Mouse (Mus musculus) myocyte (in vitro differentiated cells): Measurements from ENCODE around the gene Vps13d.

Experiments used
- CEBPB ChIP-seq: IDR thresholded peaks from 2 replicates; pipeline ENCODE4 v1.6.1; 2011; ENCODE audit warnings: mild to moderate bottlenecking, moderate library complexity; ENCODE audit not compliant: poor library complexity, insufficient read depth, severe bottlenecking
- E2F4 ChIP-seq: IDR thresholded peaks from one replicate; pipeline ENCODE4 v1.6.1; 2011; ENCODE audit warnings: mild to moderate bottlenecking, control low read depth, moderate library complexity; ENCODE audit not compliant: insufficient read depth
- MAX ChIP-seq: IDR thresholded peaks from one replicate; pipeline ENCODE4 v1.6.1; 2011; ENCODE audit warnings: low read depth, mild to moderate bottlenecking, control low read depth
- MYOD1 ChIP-seq, 3 experiments: IDR thresholded peaks; one replicate each; pipeline ENCODE4 v1.6.1; 2011; ENCODE audit warnings: control low read depth in 2 of 3, low read depth in 2 of 3, mild to moderate bottlenecking in 2 of 3, moderate library complexity in 1 of 3; ENCODE audit not compliant: insufficient read length in 2 of 3, control insufficient read depth in 1 of 3
- MYOG ChIP-seq, 3 experiments: IDR thresholded peaks; one replicate each; pipeline ENCODE4 v1.6.1; 2011; ENCODE audit warnings: control low read depth in 2 of 3, low read depth in 2 of 3, mild to moderate bottlenecking in 2 of 3; ENCODE audit not compliant: insufficient read length in 2 of 3, control insufficient read depth in 1 of 3, insufficient read depth in 1 of 3
- POLR2A ChIP-seq: IDR thresholded peaks from one replicate; pipeline ENCODE4 v1.6.1; 2011; ENCODE audit warnings: low read depth, mild to moderate bottlenecking, control low read depth, moderate library complexity; ENCODE audit not compliant: insufficient read length
- REST ChIP-seq: IDR thresholded peaks from one replicate; pipeline ENCODE4 v1.6.1; 2011; ENCODE audit warnings: mild to moderate bottlenecking, control low read depth, moderate library complexity; ENCODE audit not compliant: insufficient read depth, insufficient read length
- TCF12 ChIP-seq: IDR thresholded peaks from one replicate; pipeline ENCODE4 v1.6.1; 2011; ENCODE audit warnings: mild to moderate bottlenecking, control low read depth; ENCODE audit not compliant: poor library complexity, insufficient read depth, severe bottlenecking
- USF1 ChIP-seq: IDR thresholded peaks from one replicate; pipeline ENCODE4 v1.6.1; 2011; ENCODE audit warnings: low read depth, mild to moderate bottlenecking, control low read depth, moderate library complexity

DNA sequence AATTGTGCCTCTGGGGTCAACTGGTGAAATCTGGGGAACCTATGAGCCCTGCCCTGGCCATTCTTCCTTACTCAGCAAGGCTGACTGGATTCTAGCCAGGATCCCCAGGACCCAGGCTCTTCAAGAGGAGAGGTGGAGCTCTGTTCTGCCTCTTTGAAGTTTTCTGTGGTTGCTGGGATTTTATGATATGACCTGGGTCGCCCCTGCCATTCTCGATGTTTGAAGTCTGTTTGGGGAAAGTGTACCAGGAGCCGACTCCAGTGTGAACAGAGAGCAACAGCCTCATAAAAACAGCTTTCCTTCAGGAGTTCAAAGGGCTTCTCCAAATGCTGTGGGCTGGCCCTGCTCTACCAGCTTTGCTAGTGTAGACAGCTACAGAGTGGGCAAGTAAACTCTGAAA, 185.4 kb downstream of the Vps13d start:
- no peak for TF ChIP-seq MAX
- TF ChIP-seq MYOD1 (IDR thresholded peaks at IDR 0.05; ENCODE audit: control insufficient read depth in 1 of 3, insufficient read length in 2 of 3, low read depth in 2 of 3) = no peak
- TF ChIP-seq CEBPB = no peak
- no peak for TF ChIP-seq POLR2A
- no peak for TF ChIP-seq REST
- no peak for TF ChIP-seq USF1
- no peak for TF ChIP-seq TCF12
- TF ChIP-seq E2F4 = no peak
- TF ChIP-seq MYOG (IDR thresholded peaks at IDR 0.05; ENCODE audit: control insufficient read depth in 1 of 3, insufficient read depth in 1 of 3, insufficient read length in 2 of 3, low read depth in 2 of 3) = no peak
